Mouse (Mus musculus) CH12.LX (cell line): ENCODE measurements around the gene Ears2.

ENCODE experiments used
- CTCF ChIP-seq, 2 experiments: IDR thresholded peaks in 1 of 2; conservative IDR thresholded peaks in 1 of 2; 2 replicates each; pipeline ENCODE4 v1.5.1; 2011 to 2012; ENCODE audit warnings: low read depth in 2 of 2, low read length in 2 of 2, improper control_type of control experiment in 1 of 2, inconsistent platforms in 1 of 2, mild to moderate bottlenecking in 1 of 2, moderate library complexity in 1 of 2
- MAX ChIP-seq: IDR thresholded peaks from 2 replicates; pipeline ENCODE4 v1.6.1; 2011; ENCODE audit warnings: low read length, improper control_type of control experiment
- USF1 ChIP-seq: IDR thresholded peaks from 2 replicates; pipeline ENCODE4 v1.6.1; 2014; ENCODE audit warnings: low read depth, mild to moderate bottlenecking, inconsistent platforms, low read length, improper control_type of control experiment

- TF ChIP-seq USF1, result no peak
- no peak for TF ChIP-seq MAX
- no peak for TF ChIP-seq CTCF (conservative IDR thresholded peaks at IDR 0.05 in 1 of 2, IDR thresholded peaks at IDR 0.05 in 1 of 2; ENCODE audit: low read depth in 2 of 2, low read length in 2 of 2)
Observed at GRCm38 (mm10) chr7:122000396-122000795, 66.7 kb downstream of the Ears2 start.
